Mouse (Mus musculus) right cerebral cortex, postnatal 25 days (tissue): Measurements from ENCODE around the gene Olfr161.
"Not testable (repeated sequence)": the region's sequence is repeated elsewhere in the genome, so short reads cannot be mapped to it uniquely, and the experiment has no call there.

ENCODE experiments used
- DNase-seq: peaks from one replicate; pipeline ENCODE4 v3.0.0; 2022

The Olfr161 gene

DNA sequence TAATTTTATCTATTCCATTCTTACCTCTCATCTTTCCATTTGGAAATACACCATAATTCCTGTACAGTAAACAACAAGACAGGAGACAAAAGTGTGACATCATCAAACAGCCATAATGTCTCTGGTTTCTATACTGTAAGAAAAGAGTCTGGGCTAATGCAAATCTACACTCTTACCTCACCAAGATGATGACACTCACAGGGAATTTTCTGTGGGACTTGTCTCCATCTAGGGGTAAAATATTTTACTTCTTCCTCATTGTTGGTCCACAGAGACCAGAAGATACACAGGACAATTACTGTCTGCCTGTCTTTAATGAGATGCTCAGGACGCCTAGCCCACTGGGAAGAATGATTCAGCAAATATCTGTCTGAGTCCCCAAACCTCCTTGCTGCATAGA is at the start of gene Olfr161:
TSS of gene Olfr161 (plus strand) at position 352 of the 400 bp plus-strand sequence.
- DNase-seq, result no peak

DNA sequence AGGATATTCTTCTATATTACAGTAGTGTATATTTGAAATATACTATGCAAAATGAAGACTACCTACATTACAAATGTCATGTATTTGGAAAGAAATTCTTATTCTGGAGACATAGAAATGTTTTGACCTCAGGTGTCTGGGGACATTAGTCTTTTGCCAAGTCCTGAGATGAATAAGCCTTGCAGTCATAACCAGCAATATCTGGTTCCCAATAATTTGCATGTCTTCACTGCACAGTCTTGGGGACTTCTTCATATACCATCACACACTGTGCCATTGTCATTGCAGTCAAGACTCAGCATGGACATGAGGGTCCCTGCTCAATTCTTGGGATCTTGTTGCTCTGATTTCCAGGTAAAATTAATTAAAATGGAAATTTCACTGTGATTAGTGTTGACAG is 27.3 kb upstream of the Olfr161 start:
- DNase-seq, result no peak

DNA sequence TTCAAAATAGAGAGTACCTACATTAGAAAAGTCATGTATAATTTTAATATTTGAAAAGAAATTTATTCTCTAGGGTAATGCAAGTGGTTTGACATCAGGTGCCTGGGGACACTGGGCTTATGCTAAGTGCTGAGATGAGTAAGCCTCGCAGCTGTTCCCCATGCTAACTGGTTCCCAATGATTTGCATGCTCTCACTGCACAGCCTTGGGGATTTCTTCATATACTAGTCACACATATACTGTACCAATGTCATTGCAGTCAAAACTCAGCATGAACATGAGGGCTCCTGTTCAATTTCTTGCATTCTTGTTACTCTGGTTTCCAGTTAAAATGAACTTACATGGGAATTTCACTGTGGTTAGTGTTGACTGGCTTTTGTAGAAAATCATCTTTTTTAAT is 13.2 kb upstream of the Olfr161 start:
- not testable (repeated sequence) for DNase-seq

DNA sequence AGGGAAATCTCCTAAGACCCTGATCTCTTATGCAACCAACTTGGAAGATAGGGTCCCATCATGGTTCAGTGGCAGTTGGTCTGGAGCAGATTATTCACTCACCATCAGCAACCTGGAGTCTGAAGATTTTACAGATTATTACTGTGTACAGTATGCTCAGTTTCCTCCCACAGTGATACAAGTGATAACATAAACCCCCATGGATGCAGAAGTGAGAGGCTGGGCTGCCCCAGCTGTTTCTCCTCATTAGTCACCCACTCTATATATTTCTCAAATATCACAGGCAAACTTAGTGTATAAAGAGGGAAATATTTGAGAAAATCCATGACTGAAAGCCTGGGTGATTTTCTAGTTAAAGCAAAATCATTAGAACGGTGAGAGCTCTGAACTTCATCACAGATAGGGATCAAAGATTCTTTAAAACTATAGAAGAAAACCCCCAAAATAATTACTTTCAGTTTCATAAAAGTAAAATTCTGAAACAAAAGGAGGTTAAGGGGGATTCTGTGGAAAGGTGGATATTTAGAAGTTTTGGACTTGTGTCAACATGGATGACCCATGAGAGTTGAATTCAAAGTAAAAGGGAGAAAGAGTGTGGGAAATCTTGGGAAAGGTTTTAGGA is 12.5 kb upstream of the Olfr161 start:
- not testable (repeated sequence) for DNase-seq

DNA sequence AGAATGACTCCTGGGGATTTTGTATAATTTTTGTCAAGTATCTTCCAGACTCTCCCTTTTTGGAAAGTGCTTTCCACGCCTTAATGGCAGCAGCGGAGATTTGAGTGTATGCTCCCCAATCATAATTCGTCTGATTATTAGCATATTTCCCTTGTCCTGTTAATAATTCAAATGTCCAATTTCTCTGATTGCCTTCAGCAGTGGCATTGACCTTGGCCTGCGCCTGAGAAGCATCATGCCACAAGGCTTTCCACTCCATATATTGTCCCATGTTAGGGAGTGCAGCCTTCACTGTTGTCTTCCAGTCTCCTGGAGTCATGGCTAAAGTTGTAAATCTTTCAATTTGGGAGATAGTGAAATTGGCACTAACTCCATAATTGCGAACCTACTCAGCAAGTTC is 40.5 kb downstream of the Olfr161 start:
- DNase-seq, result not testable (repeated sequence)

DNA sequence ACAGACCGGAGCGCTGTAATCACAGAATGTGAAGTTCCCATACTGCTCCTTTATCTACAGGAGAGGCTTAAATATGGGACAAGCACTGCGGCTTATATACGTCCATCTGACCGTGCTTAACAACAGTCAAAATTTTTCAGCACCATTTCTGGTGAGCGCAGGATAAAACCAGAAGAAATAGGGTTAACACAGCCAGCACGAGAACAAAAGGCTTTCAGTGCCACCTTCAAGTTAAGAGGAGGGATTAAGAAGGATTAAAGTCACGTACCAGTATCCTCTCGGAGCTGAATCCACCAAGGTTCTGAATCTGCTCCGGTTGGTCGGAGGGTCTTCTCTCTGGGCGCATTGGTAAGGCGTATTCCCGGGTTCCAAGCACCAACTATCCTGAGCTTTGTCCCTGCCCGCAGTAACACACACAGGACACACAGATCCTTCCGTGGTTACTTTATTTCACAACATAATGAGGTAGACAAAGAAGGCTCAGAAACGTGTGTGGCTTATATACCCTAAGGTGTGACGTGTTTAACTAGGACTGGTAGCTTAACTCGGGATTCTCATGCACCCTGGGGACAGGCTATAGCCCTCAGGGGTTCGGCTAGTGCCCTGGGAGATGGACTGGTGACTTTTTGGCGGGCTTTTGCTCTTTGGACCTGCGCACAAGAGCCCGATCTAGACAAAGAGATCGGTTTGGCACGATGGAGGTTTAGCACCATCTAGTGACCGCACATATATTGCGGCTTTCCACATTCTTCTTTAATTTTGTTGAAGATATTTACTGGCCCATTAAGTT is 41.9 kb downstream of the Olfr161 start:
- DNase-seq, result not testable (repeated sequence)
